Mouse (Mus musculus) cerebellum, postnatal 14 days (tissue): ENCODE measurements around the gene Rbfox3.
"Not testable (repeated sequence)": the region's sequence is repeated elsewhere in the genome, so short reads cannot be mapped to it uniquely, and the experiment has no call there.

Experiments used
- DNase-seq, 2 experiments: peaks; one replicate each; pipeline ENCODE4 v3.0.0; 2021; ENCODE audit warnings: mixed read lengths in 2 of 2

Rbfox3 gene

DNA sequence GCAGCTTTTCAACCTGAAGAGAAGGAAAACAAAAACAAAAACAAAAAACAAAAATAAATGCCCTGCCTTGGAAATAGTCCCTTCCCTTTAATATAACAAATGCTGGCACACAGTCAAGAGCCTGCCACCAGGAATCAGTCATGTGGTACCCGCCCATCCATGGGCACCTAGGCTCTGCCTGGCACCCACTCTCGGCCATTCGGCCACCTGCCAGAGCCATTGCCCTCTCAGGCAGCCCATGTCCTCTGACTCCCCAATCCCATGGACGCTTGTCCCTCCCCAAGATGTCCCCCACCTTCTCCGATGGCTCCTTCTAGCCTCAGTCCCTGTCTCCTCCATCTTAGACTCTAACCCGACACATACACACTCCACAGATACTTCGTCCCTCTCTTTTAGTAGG, 100.0 kb downstream of the Rbfox3 start:
- DNase-seq: peak; percentile 73

DNA sequence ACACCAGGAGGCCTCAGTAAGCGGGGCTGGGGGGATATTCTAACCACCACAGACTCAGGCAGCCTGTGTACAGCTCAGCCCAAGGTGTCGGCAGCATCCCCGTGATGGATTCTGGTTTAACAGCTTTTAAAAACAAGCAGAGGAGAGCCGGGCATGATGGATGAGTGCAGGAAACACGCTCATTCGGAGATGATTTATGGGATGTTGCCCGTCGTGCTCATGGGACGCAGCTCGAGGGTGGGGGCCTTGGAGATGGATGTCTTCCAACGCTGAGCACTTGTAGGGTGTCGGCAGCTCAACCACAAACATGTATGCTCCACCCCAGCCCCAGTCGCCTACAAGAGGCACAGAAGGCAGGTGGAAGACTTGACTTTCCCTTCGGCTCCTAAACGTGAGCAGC, 103.9 kb downstream of the Rbfox3 start:
- DNase-seq: no peak

DNA sequence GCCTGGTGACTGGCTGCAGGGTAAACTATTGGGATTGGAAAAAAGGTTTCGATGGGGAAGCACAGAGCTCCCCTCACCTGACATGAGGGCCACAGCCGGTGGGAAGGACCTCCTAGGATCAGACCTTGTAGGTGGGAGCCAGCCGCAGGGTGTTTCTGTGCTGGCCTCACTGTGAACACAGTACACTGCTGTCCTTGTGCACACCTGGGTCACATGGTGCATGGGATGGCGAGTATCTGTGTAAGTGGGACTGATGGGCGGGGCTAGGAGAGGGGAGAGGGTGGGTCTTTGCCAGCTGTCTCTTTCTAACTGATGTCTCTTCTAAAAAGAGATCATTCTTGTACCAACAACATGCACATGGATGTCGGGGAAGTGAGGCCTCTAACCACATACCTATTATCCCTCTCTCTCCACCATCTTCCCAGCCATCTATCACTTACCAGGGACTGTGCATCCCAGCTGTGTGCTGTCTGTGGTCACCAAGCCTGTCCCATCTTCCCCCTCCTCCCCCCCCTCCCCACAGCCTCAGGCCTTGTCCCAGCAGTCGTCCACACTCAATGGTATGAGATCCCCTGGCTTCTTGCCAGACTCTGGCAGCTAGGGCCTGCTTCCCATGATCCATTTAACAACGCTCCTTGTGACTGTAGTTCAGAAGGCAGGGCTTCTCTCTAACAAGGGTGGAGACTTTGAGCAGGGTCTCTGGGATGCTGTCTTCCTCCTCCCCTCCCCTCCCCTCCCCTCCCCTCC, 116.4 kb downstream of the Rbfox3 start:
- peak; percentile 75 to 78 for DNase-seq

DNA sequence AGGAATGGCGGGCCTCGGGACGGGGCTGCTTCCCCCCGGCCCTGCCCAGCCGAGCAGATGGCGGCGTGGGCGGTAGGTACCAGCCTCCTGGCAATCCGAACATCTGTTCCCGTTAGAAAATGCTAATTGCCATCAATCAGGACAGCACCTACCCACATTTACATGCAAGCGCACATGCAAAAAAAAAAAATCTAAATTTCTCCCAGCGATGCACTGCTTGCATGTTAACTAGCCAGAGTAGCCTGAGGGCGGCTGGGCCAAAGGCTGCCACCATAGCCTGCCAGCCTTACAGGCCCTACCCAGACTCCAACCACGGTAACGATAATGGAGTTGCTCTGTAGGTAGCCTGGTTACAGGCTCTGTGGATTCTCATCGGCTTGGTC, 117.8 kb downstream of the Rbfox3 start:
- peak; percentile 64 to 77 for DNase-seq

DNA sequence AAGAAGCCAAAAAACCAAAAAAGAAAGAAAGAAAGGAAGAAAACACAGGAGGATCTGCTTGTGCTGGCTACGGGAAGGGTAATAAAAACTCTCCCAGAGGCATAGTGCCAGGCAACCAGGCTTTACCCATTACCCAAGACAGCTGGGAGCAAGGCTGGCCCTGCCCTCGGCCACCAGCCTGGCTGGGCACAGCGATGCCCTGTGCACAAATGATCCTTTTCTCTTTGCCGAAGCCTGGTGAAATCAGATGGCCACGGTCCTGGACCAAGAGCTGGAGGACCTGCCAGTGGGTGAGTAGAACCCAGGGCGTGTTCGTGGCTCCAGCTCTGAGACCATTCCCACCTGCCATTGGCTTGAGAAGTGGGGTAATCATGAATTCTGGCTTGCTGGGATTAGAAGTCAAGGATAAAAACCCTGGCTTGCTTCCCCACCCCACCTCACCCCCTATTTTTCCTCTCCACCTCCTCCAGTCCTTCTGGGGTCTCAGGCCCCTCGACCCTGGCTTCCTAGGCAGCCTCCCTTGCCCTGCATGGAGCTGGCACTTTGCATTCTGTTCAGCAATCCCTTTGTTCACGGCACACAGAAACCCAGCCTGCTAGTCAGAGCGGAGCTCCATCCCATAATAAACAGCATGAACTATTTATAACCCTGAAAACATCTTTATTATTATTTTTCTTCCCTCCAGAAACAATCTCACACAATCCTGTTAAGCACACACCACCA, 118.3 kb downstream of the Rbfox3 start:
- peak; percentile 78 to 80 for DNase-seq

DNA sequence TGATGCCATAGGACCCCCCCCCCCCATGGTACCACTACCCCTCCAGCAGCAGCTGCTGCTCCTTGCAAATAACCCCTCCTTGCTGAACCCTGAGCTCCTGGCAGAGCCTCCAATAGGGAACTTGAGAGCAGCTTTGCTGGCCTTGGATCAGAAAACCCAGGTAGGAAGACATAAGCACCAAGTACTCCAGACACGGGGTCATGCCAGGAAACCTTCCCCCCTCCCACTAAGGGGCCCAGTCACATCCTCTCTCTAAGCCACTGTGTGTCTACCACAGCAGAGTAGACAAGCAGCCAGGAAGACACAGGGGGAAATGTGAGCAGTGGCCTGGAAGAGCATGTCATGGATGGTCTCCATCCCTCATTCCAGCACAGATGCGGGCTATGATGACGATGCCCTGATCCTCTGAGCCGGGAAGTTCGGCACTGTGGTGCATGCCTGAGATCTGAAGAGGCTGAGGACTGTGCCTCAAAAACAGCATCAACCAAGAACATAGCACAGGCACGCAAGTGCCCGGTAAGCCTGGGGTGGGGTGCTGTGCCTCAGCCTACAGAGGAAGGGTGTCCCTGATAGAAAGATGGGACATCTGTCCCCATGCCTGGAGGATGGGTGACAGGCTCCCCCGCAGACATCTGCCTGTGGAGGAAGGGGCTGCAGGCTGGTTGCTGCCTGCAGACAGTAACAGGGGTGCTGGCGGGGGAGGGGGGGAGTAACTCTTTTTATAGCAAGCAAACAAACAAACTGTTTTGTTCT, 119.1 kb downstream of the Rbfox3 start:
- DNase-seq: peak; percentile 56 to 61

DNA sequence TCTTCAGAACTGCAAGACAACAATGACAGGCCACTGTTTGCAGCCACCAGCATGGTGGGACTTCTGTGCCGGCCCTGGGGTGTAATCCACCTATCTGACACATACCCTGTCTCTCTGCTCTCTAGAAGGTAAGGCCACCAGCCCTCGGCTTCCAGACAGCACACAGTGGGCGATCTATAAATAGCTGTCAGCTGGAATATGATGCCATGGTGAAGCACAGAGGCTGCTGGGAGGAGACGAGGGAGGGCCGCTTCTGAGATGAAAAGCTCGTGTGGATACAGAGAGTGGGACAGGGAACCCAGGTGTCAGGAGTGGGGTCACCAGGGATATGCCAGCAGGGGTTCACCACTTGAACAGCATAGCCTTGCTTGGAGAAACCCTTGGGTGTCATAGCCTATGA, 120.0 kb downstream of the Rbfox3 start:
- no peak for DNase-seq

DNA sequence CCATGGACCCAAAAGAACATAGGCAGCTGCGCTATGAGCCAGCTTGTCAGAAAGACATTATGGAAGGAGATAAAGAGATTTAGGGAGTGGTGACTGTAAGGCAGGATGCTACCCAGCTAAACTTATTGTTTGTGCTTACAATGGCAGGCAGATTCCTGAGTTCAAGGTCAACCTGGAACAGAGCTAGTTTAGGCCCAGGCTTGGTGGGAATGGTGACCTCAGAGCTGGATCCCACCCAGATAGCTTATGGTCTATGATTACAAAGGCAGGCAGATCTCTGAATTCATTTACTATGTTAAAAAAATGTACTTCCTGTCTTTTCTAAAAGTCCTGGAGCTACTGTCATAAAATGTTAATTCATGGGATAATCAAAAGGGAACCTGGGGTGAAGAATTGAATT, 123.3 kb downstream of the Rbfox3 start:
- DNase-seq: no peak

DNA sequence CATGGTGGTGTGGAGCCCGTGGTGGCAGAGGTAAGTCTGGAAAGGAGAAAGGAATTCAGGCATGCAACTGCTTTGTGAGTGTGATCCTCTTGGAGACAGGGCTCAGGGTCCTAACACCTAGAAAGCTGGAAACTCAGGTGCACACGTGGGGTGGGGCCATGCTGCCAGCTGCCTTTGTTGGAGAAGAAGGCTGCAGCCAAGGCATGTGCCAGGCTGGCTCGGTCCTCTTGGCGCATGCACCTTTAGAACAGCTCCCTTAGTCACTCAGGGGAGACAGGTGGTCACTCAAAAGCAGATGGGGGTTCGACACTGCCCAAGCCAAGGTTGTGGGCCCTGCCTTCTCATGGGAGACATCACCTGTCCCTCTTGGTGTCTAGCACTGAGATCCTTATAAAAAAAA, 128.7 kb downstream of the Rbfox3 start:
- DNase-seq: peak; percentile 60 to 67

DNA sequence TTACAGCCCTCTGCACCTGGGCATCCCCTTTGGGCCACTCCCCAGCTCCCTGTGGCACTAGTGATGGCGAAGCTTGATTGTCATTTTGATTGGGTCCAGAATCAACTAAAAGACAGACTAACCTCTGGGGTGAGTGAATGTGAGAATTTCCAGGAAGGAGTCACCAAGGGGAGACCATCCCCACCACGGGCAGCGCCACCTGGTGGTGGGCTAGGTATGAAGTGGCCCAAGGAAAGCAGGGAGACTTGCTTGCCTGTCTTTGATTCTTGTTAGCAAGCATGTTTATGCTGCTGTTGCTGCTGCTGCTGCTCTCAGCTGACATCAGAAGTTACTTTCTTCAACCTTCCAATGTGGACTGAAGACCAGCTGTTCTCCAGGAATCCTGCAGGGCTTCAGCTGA, 135.6 kb downstream of the Rbfox3 start:
- peak in 1 of 2 experiments; percentile 83 for DNase-seq

DNA sequence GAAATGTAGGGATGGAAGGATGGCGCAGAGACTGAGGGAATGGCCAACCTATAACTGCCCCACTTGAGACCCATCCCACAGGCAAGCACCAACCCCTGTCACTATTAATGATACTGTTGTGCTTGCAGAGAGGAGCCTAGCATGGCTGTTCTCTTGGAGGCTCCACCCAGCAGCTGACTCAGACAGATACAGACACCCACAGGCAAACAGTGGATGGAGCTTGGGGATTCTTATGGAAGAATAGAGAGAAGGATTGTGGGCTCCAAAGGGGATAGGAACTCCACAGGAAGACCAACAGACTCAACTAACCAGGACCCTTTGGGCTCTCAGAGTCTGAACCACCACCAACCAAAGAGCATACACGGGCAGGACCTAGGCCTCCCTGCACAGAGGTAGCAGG, 136.6 kb downstream of the Rbfox3 start:
- not testable (repeated sequence) for DNase-seq

DNA sequence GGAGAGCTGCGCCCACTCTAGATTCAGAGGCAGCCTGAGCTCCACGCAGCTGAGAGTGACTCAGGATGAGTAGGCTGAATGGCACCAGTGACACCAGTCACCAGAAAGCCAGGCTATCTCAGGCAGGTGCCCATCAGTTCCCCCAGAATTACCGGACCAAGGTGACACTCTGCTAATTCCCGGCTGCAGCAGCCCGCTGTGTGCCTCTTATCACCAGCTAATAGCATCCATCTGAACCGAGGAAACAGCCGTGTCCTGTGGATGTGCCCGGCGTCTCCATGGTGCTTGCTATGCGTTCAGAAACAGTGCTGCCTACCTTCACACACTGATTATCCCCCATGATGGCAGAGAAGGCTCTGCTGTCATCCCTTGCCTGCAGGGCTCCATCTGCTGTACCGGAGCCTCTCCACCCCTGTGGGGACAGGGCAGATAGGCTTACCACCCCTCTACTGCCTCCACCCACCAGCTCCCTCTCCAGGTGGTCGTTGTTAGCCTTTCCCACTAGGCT, 138.3 kb downstream of the Rbfox3 start:
- DNase-seq: peak in 1 of 2 experiments; percentile 36

DNA sequence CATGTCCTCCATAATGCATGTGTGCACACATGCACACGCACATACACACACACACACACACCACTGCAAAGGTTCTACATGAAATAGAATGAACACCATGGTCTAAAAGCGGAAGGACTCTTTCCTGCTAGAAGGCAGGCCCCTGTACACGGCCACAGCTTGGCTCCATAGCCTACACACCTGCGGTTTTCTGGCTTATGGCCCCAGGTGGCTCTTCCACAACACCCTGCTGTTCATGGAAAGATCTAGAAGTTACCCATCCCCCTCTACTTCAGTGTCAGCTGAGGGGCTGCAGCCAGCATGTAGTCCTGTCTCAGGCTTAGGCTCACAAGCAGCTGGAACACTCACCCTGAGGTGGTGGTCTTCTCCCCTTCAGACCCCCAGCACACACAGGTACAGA, 140.0 kb downstream of the Rbfox3 start:
- DNase-seq: no peak

DNA sequence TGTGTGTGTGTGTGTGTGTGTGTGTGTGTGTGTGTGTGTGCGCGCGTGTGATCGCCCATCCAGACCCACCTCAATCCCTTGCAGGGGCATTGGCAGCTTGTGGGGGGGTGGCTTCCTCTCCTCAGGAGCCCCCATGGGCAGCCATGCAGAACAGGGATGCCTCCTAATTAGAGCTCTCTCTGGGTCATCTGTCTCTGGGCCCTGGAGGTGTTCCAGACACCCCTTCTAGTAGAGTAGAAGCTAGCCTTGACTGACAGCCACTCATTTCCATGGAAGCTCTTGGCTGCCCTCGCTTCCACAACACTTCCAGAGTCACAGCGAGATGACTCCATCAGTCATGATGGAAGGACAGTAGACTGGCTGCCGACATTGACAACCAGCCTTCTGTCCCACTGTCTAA, 140.6 kb downstream of the Rbfox3 start:
- DNase-seq: peak in 1 of 2 experiments; percentile 63

DNA sequence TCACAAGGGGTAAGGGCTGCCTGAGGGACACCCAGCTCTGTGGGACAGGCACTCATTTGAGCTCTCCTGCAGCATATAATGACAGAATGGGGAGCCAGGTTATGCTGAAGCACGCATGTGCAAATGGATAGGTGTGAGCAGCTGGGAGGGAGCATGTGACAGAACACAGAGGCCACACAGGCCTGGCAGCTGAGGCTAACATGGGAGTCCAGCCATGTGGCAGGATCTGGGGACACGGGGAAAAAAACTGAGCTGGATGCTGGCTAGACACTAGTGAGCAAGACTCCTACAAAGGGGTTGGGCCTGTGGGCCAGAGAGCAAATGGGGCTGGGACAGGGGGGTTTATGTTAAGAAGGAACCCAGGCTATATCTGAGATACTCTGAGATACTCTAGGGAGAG, 141.9 kb downstream of the Rbfox3 start:
- peak in 1 of 2 experiments; percentile 62 for DNase-seq

DNA sequence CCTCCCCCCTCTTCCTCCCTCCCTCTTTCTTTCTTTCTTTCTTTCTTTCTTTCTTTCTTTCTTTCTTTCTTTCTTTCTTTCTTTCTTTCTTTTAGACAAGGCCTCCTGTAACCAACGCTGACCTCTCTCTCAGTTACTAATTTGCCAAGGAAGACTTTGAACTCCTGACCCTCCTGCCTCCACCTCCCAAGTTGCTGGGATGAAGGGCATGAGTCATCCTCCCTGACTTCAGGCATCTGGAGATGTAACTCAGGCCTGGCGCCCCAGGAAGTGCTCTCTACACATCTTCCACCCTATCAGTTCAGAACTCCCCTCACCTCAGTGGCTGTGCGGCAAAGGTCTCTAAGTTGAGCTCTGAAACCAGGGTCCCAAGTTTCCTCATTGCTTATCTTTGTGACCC, 143.0 kb downstream of the Rbfox3 start:
- no peak for DNase-seq

DNA sequence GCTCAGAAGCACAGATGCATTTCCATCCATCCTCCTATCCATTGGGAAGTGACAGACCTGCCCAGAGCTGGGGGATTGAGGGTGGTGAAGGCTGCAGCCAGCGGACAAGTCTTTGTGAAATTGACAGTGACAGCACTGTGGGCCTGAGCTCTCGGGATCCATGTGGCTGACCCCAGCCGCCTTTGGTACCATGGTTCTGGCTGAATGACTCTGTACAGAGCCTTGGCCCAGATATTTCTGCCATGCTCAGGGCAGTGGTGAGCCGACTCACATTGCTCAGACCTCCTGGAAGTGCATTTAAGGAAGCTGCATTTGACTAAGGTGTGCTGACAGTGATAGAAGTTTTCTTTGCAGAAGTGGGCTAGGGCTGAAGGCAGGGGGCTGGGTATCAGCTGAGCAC, 144.0 kb downstream of the Rbfox3 start:
- DNase-seq: no peak

DNA sequence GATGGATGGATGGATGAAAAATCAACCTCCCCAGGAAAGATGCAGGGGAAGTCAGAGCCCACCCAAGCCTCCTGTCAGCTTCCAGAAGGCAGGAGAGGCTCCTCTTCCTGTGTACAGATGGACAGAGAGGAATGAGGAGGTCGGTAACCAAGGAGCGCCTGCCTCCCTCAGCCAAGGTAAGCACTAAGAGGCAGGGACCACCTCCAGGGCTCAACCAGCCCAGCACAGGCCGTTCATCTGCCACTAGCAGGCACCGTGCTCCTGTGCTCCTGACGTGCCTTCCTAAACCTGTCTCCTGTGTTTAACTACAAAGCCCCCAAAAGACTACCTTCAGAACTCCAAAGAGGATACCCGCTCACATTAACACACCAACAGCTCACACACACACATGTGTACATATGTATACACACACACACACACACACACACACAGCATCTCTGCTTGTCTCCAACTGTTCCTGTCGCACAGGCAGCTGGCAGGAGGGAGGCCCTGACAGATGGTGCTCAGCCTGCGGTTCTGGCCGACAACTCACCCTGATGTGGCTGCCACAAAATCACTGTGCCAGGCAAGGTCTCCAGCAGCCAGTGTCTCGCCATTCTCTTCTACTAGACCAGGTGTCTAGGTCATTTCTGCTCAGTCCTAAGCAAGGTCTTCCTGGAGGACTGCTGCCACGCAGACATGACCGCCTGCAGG, 151.0 kb downstream of the Rbfox3 start:
- peak; percentile 80 to 83 for DNase-seq

DNA sequence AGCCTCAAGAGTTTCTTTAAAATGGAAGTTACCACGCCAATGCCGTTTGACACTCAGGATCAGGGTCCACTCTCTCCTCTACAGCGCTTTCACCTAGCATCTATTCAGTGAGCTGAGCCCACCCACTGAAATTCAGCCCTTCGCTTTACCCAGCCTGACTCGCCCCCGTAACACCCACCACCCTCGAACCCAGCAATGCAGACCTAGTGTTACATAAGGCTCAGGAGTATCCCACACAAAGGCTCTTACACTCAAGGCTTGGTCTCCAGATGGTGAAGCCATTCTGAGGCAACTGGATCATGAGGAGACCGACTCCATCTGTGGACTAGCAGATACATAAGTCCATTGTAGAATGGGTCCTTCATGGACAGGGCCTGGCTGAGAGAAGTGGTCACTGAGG, 152.2 kb downstream of the Rbfox3 start:
- DNase-seq: no peak

DNA sequence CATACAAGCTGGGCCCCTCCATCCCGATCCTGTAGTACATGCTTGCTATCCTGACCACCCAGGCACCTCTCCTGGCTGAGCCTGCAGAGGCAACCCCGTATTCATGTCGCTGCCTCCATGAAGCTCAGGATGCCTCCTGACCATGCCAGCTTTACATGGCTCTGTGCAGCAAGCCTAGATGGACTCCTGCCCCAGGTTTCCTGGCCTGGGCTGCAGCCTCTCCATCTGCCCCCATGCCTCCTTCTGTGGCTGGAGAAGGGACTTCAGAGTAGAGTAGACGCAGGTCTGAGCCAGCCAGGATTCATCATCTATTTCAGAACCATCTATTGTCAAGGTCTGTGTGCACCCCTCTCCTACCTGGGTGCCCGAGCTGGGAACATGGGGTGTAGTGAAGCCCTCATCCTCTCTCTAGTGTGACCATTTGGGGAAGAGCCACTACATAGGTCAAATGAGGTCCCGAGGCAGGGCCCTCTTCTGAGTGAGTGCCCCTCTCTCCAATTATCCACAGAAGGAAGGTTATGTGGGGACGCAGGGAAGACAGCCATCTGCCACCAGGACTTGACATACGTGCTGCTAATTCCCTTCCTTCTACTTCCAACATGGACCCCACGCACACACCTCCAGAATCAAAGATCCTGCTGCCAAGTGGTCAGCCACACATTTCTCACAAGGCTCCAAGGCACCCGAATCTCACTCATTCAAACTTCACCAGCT, 153.0 kb downstream of the Rbfox3 start:
- DNase-seq: peak; percentile 89 to 93

DNA sequence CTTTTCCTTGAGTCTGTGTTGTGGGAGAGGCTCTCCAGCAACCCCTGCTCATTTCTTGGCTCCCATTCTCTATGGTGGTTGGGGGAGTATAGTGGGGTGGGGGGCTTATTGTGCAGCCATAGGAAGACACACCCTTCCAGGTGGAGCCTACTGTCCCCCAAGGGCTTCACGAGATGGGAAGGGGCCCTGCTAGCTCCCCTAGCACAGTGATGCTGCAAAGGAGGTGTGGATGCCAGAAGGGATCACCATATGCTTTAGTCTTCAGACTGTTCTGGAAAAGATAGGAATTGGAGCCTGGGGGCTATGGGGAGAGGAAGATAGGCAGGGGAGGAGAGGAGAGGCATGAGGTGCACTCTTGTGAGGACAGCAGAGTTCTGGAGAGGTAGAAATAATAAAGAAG, 153.9 kb downstream of the Rbfox3 start:
- no peak for DNase-seq

DNA sequence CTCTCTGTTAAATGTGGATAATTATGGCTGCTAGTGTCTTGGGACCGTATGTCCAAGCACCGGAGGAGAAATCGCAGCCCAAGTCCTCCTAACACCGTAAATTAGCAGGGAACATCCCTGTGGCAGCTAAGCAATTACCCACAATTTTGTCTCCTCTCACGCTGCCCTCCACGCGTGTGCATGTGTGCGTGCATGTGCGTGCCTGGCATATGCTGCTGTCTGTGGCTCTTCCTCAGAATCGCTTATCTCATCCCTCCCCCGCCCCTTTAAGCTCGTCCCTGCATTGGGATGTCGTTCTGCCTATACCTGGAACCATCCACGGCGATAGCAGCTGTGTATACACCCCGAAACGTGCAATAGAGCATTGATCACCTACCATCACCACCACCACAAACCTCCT, 156.4 kb downstream of the Rbfox3 start:
- DNase-seq: no peak
